Mouse (Mus musculus) limb, embryonic 13.5 days (tissue): ENCODE results near the gene Pgam5. TPM values are rescaled to one million over a fixed set of nuclear protein-coding genes. Genes with fewer than 3 reads are reported as not detected.

Experiments
- ATAC-seq: fragments of 200-750 bp; cut with Nextera tagmentation; 2 replicates; pipeline ENCODE4 v1.8.0; 2017; ENCODE audit warnings: low read depth, moderate number of reproducible peaks, moderate TSS enrichment; ENCODE audit not compliant: low FRiP score
- H3K27ac ChIP-seq: fragments of 300-500 bp; sonication (generic); 2 replicates; pipeline ENCODE4 v1.5.1; 2015; ENCODE audit warnings: inconsistent platforms, mild to moderate bottlenecking, moderate library complexity
- H3K27me3 ChIP-seq: fragments of 300-500 bp; sonication (generic); 2 replicates; pipeline ENCODE4 v1.6.1; 2015; ENCODE audit warnings: mild to moderate bottlenecking, inconsistent platforms
- H3K36me3 ChIP-seq: fragments of 300-500 bp; sonication (generic); 2 replicates; pipeline ENCODE4 v1.6.1; 2015; ENCODE audit warnings: inconsistent platforms, mild to moderate bottlenecking, moderate library complexity
- H3K4me1 ChIP-seq: fragments of 300-500 bp; sonication (generic); 2 replicates; pipeline ENCODE4 v1.6.1; 2015; ENCODE audit warnings: inconsistent platforms
- H3K4me2 ChIP-seq: fragments of 300-500 bp; sonication (generic); replicated peaks from 2 replicates; pipeline ENCODE4 v1.6.1; 2015; ENCODE audit warnings: inconsistent platforms, mild to moderate bottlenecking, moderate library complexity
- H3K4me3 ChIP-seq: fragments of 300-500 bp; sonication (generic); 2 replicates; pipeline ENCODE4 v1.5.1; 2015; ENCODE audit warnings: moderate library complexity, mild to moderate bottlenecking, inconsistent platforms
- H3K9ac ChIP-seq: fragments of 300-500 bp; sonication (generic); 2 replicates; pipeline ENCODE4 v1.6.1; 2015; ENCODE audit warnings: mild to moderate bottlenecking, inconsistent platforms
- H3K9me3 ChIP-seq: fragments of 300-500 bp; sonication (generic); 2 replicates; pipeline ENCODE4 v1.6.1; 2016; ENCODE audit warnings: inconsistent platforms
- WGBS: fragments of 180-500 bp; shearing (Covaris S2); methylation state at CpG from one replicate; pipeline ENCODE4 v1.1.7; 2015; 5-methylcytosine and 5-hydroxymethylcytosine counted together
- polyA plus RNA-seq: library from polyadenylated mRNA; unstranded; fragments of >200 nt; fragmentation: Nextera tagmentation; extraction: Ambion mirVana; gene quantifications from 2 replicates; pipeline ENCODE4 v1.2.1, GENCODE M21; 2015

The Pgam5 gene
- polyA plus RNA-seq, 1 experiment from 2014 or later: 79.1 TPM

DNA sequence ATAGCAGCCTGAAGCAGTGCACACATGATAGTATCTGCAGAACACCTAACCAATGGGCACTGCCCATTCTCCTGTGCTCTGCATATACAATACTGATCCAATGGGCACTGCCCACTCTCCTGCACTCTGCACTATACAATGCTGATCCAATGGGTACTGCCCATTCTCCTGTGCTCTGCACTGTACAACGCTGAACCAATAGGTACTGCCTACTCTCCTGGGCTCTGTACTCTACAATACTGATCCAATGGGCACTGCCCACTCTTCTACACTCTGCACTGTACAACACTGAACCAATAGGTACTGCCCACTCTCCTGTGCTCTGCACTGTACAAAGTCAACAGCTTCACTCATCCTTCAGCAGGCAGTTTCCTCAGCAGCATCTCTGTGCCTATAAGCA is 7.2 kb upstream of the Pgam5 start:
- H3K9ac ChIP-seq: no peak overlapping the region
- WGBS: 79% methylated on average over 1 of the region's 1 CpGs
- H3K4me3 ChIP-seq: no peak overlapping the region
- H3K9me3 ChIP-seq: no peaks in the 10 kb centered on the region
- H3K4me2 ChIP-seq: no peak overlapping the region
- ATAC-seq: no peak
- no peak overlapping the region for H3K27ac ChIP-seq
- H3K36me3 ChIP-seq: no peaks in the 10 kb centered on the region
- no peaks in the 10 kb centered on the region for H3K4me1 ChIP-seq
- H3K27me3 ChIP-seq: no peaks in the 10 kb centered on the region

DNA sequence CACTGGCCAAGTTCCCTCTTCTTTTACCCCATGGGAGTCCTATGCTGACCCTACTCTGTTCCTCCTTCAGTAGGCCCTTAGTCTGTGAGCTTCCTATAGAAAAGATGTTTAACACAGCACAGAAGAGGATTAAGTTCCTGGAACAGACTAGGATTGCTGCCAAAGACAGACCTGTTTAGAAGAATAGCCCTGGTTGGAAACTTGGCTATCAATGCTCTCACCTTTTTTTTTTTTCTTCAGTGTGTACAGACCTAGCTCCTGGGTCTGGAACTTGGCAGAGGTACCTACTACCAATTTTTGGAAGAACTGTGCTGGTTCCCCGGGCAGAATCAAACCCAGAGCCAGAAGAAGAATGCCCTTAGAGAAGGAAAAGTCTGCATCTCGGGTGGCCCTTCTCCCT is 6.7 kb upstream of the Pgam5 start:
- no peaks in the 10 kb centered on the region for H3K4me1 ChIP-seq
- no peak overlapping the region for H3K4me2 ChIP-seq
- H3K9ac ChIP-seq: no peak overlapping the region
- WGBS: 78% methylated on average over 2 of the region's 2 CpGs
- H3K4me3 ChIP-seq: no peak overlapping the region
- no peak overlapping the region for H3K27ac ChIP-seq
- H3K9me3 ChIP-seq: no peaks in the 10 kb centered on the region
- no peaks in the 10 kb centered on the region for H3K36me3 ChIP-seq
- H3K27me3 ChIP-seq: no peaks in the 10 kb centered on the region
- no peak for ATAC-seq

DNA sequence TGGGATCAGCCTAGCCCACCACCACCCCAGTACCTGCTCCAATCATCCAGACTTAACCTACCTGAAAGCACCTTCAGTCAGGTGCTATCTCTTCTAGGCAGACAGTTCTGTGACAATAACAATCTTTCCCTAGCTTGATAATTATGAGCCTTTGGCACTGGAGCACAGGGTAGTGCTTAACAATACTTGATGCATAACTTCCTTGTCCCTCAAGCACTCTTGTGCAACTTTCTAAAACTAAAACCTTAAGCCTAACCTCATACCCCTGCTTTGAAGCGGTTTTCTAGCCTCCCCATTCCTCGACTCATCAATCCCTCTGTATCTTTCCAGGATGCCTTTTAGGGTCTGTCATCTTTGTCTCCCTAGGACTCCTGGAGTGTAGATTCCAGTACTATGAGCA is 5.1 kb upstream of the Pgam5 start:
- H3K4me2 ChIP-seq: no peak overlapping the region
- H3K9me3 ChIP-seq: no peaks in the 10 kb centered on the region
- no peaks in the 10 kb centered on the region for H3K4me1 ChIP-seq
- H3K9ac ChIP-seq: no peak overlapping the region
- WGBS: 69% methylated on average over 2 of the region's 2 CpGs
- no peak for ATAC-seq
- H3K27ac ChIP-seq: no peak overlapping the region
- no peaks in the 10 kb centered on the region for H3K27me3 ChIP-seq
- no peaks in the 10 kb centered on the region for H3K36me3 ChIP-seq
- no peak overlapping the region for H3K4me3 ChIP-seq

DNA sequence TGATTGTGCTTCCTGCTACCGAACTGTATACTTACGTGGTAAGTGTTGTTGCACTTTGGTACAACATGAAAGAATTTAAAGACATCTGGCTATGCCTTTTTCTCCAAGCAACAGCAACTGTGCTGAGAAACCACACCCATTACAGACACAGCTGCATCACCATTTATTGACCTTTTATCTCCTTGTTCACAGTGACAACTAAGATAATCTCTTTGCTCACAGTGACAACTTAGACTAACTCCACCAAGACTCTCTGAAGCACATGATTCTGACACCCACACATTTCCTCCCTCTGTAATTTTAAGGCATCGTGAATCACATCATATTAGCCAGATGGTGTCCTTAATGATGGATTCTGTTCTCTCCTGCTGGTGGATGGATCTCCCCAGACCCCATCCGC is 4.4 kb upstream of the Pgam5 start:
- 81% methylated on average over 4 of the region's 4 CpGs for WGBS

DNA sequence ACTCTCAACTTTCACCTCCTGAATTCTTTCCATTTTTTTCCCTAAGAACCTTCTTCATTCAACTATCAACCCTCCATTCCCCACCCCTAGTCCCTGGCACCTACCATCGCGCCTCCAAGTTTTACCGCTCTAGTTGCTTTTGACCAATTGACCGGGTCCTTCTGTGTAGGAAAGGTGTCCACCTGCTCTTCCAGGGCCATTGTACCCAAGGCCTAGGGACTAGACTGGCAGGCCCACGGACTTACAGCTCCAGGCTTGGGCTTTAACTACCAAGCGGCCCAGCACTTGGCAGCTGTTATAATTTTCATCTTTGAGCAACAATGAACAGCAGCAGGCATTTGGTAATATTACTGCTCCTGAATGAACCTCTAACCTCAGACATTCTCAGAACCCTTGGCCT is 529 bp upstream of the Pgam5 start:
- Histone ChIP-seq H3K36me3 (peaks cover 22% of the 10 kb centered on the region), H3K9me3 (no peaks in the 10 kb centered on the region), H3K4me1 (peaks cover 8% of the 10 kb centered on the region), H3K4me3 (no peak overlapping the region), H3K27me3 (no peaks in the 10 kb centered on the region), H3K4me2 (no peak overlapping the region), H3K9ac (no peak overlapping the region), H3K27ac (no peak overlapping the region)
- 89% methylated on average over 6 of the region's 6 CpGs for WGBS
- ATAC-seq: no peak

More for the DNA sequence above, 4.4 kb upstream of the Pgam5 start:
- no peaks in the 10 kb centered on the region for H3K27me3 ChIP-seq
- no peak overlapping the region for H3K4me3 ChIP-seq
- no peak overlapping the region for H3K9ac ChIP-seq
- no peaks in the 10 kb centered on the region for H3K9me3 ChIP-seq
- ATAC-seq: no peak
- H3K36me3 ChIP-seq: no peaks in the 10 kb centered on the region
- no peak overlapping the region for H3K4me2 ChIP-seq
- no peaks in the 10 kb centered on the region for H3K4me1 ChIP-seq
- H3K27ac ChIP-seq: no peak overlapping the region

DNA sequence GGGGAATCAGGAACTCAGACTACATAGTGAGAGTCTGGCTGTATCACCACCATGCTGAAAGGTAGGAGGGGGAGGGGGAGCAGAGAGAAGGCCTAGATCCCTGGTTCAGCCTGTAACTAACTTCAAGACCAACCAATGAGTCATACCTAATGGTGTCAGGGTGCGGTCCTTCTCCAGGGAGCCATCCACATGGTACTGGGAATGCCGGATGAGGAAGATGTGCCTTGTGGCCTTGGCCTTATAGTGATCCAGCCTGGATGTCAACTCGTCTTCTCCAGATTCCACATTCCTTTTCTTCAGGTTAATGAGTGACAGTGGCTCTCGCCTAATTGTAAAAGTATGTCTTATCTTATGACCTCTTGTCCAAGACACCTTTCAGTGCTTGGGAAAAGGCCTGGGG is 2.8 kb downstream of the Pgam5 start:
- no peak for ATAC-seq
- peaks cover 8% of the 10 kb centered on the region for H3K4me1 ChIP-seq
- H3K4me3 ChIP-seq: no peak overlapping the region
- H3K27ac ChIP-seq: no peak overlapping the region
- H3K9ac ChIP-seq: no peak overlapping the region
- peaks cover 39% of the 10 kb centered on the region for H3K36me3 ChIP-seq
- 89% methylated on average over 4 of the region's 4 CpGs for WGBS
- H3K27me3 ChIP-seq: no peaks in the 10 kb centered on the region
- no peak overlapping the region for H3K4me2 ChIP-seq
- no peaks in the 10 kb centered on the region for H3K9me3 ChIP-seq

DNA sequence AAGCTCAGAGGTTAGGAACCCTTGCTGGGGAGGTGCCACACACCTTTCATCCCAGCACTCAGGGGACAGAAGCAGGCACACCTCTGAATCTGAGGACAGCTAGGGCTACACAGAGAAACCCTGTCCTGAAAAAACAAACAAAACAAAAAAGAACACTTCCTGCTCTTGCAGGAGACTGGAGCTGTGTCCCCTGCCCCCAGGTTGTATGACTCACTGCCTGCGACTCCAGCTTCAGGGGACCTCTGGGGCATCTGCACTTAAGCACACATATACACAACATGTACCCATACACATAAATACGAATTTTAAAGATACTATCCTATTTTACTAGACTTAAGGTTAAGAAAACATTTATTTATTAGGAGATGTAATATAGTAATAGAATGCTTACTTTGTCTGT is 25.6 kb downstream of the Pgam5 start:
- H3K4me2 ChIP-seq: no peak overlapping the region
- no peak overlapping the region for H3K9ac ChIP-seq
- H3K27me3 ChIP-seq: no peaks in the 10 kb centered on the region
- no peak overlapping the region for H3K27ac ChIP-seq
- no peak for ATAC-seq
- no peak overlapping the region for H3K4me3 ChIP-seq
- peaks cover 93% of the 10 kb centered on the region for H3K36me3 ChIP-seq
- 75% methylated on average over 2 of the region's 2 CpGs for WGBS
- no peaks in the 10 kb centered on the region for H3K4me1 ChIP-seq
- no peaks in the 10 kb centered on the region for H3K9me3 ChIP-seq

DNA sequence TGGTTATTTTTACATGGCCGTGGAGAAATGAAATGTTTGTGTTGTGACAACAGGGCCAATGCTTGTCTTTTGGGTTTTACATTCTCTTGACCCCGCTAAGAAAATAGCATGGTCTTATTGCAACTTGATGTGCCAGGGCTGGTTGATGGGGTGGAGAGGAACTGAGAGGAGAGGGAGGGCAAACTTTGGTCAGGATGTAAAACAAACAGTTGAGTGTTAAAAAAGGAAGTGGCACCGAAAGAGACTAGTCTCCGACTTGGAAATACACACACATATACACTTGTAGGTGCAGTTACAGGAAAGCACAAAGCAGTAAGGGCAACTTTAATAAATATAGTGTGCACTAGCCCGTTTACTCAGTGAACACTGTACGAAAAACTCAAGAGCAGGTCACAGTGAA is 37.4 kb downstream of the Pgam5 start:
- no peak overlapping the region for H3K27ac ChIP-seq
- peaks cover 31% of the 10 kb centered on the region for H3K36me3 ChIP-seq
- no peak for ATAC-seq
- no peak overlapping the region for H3K9ac ChIP-seq
- peaks cover 23% of the 10 kb centered on the region for H3K4me1 ChIP-seq
- H3K27me3 ChIP-seq: no peaks in the 10 kb centered on the region
- 91% methylated on average over 6 of the region's 6 CpGs for WGBS
- H3K9me3 ChIP-seq: no peaks in the 10 kb centered on the region
- peak overlapping the region; percentile 79; the same call in 1 of the 2 replicates for H3K4me3 ChIP-seq
- H3K4me2 ChIP-seq: peak overlapping the region; percentile 80

DNA sequence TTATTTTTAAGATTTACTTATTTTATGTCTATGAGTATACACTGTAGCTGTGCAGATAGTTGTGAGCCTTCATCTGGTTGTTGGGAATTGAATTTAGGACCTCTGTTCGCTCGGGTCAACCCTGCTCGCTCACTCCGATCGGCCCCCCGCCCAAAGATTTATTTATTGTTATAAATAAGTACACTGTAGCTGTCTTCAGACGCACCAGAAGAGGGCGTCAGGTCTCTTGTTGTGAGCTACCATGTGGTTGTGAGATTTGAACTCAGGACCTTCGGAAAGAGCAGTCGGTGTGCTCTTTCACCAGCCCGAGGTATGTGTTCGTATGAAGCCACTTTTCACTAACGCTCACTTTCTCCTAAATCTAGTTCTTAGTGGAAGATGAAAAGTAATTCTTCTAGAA is 38.1 kb downstream of the Pgam5 start:
- Histone ChIP-seq H3K27ac (no peak overlapping the region), H3K9me3 (no peaks in the 10 kb centered on the region), H3K4me3 (peak overlapping the region; percentile 79), H3K4me1 (peaks cover 23% of the 10 kb centered on the region), H3K9ac (peak overlapping the region; percentile 97), H3K4me2 (peak overlapping the region; percentile 80), H3K36me3 (peaks cover 33% of the 10 kb centered on the region), H3K27me3 (no peaks in the 10 kb centered on the region)
- WGBS: 41% methylated on average over 13 of the region's 13 CpGs
- ATAC-seq: no peak

DNA sequence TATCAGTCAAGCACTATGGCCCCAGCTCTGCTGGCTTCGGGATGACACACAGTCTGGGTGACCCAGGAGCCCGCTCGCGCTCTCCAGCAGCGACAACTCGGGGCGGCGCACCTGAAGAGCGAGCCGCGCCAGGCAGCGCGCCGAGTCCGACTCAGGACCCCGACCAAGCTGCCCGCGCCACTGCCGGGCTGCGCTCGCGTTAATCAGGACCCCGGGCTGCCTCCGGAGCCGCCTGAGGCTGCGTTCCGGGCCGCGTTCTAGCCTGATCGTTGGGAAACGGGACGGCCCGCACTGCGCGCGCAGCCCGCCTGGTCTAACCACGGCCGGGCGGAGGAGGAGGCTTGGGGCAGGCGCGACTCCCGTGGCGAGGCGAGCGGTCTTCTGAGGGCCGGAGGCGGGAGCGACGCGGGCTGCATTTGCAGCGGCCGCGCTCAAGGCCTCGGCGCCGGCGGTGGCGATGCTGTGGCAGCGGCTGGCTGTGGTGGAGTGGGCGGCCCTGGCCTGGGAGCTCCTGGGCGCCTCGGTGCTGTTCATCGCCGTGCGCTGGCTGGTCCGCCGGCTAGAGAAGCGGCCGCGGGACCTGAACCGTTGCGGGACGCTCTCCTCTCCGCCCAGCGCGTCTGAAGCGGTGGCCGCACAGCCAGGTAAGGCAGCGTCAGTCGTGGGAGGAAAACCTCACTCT is 38.8 kb downstream of the Pgam5 start, which contains the start of gene Ankle2:
TSS of gene Ankle2 (plus strand) at position 225 of the 682 bp plus-strand sequence.
- peaks cover 23% of the 10 kb centered on the region for H3K4me1 ChIP-seq
- H3K9me3 ChIP-seq: no peaks in the 10 kb centered on the region
- no peaks in the 10 kb centered on the region for H3K27me3 ChIP-seq
- H3K4me3 ChIP-seq: peak within 1 kb of the TSS; percentile 79
- peak within 1 kb of the TSS; percentile 97 for H3K9ac ChIP-seq
- H3K4me2 ChIP-seq: peak within 1 kb of the TSS; percentile 80
- peaks cover 30% of the 10 kb centered on the region for H3K36me3 ChIP-seq
- ATAC-seq: peak; percentile 97
- WGBS: under 1% methylated on average over 81 of the region's 81 CpGs
- peak within 1 kb of the TSS; percentile 94 for H3K27ac ChIP-seq

DNA sequence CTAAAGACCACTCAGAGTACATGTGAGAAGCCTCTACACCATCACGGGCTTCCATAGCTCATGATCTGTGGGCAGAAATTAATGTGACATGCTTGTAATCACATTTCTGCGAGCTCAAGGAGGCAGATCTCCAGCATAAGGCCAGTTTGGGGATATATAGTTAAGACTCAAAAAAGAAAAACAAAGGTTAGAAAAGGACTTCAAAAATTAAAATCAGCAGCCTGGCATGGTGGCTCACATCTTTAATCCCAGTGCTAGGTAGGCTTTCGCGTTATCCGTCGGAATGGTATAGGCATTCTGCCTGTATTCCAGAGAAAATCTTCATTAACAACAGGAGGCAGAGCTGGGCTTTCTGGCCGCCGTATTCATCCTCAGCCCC is 39.3 kb downstream of the Pgam5 start:
- H3K36me3 ChIP-seq: peaks cover 33% of the 10 kb centered on the region
- WGBS: 8% methylated on average over 8 of the region's 8 CpGs
- H3K27me3 ChIP-seq: no peaks in the 10 kb centered on the region
- peak overlapping the region; percentile 79 for H3K4me3 ChIP-seq
- no peaks in the 10 kb centered on the region for H3K9me3 ChIP-seq
- no peak for ATAC-seq
- peak overlapping the region; percentile 94; the same call in 1 of the 2 replicates for H3K27ac ChIP-seq
- H3K4me2 ChIP-seq: peak overlapping the region; percentile 80
- peaks cover 23% of the 10 kb centered on the region for H3K4me1 ChIP-seq
- peak overlapping the region; percentile 97 for H3K9ac ChIP-seq

DNA sequence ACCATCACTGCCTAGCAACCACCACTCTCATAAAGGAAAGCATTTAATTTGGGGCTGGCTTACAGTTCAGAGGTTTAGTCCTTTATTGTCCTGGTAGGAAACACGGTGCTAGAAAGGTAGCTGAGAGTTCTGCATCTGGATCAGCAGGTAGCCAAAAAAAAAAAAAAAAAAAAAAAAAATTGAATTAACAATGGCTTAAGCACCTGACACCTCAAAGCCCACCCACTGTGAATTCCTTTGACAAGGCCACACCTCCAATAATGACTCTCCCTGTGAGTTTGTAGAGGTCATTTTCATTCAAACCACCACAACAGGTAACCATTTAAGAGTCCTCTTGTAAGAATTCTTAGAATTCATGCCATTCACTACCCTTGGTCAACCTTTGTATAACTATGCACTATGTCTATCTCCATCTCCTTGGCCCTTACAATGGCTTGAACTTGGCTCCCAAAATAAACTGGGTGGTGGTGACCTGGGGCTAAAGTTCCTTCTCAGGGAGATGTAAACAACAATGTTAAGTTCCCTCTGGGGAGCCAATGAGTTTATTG is 42.3 kb downstream of the Pgam5 start:
- ATAC-seq: no peak
- H3K27ac ChIP-seq: no peak overlapping the region
- 26% methylated on average over 1 of the region's 1 CpGs for WGBS
- H3K4me2 ChIP-seq: no peak overlapping the region
- H3K9ac ChIP-seq: no peak overlapping the region
- H3K4me1 ChIP-seq: peaks cover 15% of the 10 kb centered on the region
- H3K9me3 ChIP-seq: no peaks in the 10 kb centered on the region
- H3K27me3 ChIP-seq: no peaks in the 10 kb centered on the region
- H3K36me3 ChIP-seq: peaks cover 40% of the 10 kb centered on the region
- no peak overlapping the region for H3K4me3 ChIP-seq

DNA sequence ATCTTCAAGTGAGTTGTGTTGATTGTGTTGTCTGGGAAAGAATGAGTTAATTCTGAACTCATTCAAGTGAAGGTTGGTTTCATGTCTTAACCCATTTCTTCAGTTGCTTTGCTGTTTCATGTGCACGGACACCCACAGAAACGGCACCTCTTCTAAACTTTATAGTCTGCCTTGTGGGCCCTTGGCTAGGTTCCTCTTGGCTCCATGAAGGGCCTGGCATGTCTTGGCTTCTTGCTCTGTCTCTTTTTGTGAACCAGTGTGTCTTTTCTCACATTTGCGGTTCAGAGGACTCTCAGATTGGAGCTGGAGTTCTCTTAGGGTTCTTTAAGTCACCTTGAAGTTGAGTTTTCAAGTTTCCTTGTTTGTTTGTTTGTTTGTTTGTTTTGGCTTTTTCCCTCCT is 44.7 kb downstream of the Pgam5 start:
- H3K9ac ChIP-seq: no peak overlapping the region
- no peaks in the 10 kb centered on the region for H3K9me3 ChIP-seq
- peaks cover 3% of the 10 kb centered on the region for H3K4me1 ChIP-seq
- H3K27ac ChIP-seq: no peak overlapping the region
- peaks cover 64% of the 10 kb centered on the region for H3K36me3 ChIP-seq
- H3K4me2 ChIP-seq: no peak overlapping the region
- H3K4me3 ChIP-seq: no peak overlapping the region
- no peaks in the 10 kb centered on the region for H3K27me3 ChIP-seq
- ATAC-seq: no peak
- 78% methylated on average over 3 of the region's 3 CpGs for WGBS
